15 mouse cellular contexts compared by ENCODE assay signal in genomic region chr8:98365378-98366095, GRCm38 (mm10).
"Had no signal": no experiment of that assay in that cellular context is flagged by ENCODE, and none has a peak within 500 bp of the region (broad histone marks: within the 10 kb centered on the region; RNA-seq: fewer than 3 reads in every experiment).

No protein-coding gene starts in this region.

- H3K4me3 ChIP-seq: limb, embryonic 13.5 days; midbrain, embryonic 13.5 days; neural tube, embryonic 13.5 days; stomach, embryonic 15.5 days had no signal

- H3K9ac ChIP-seq: limb, embryonic 13.5 days; liver, embryonic 14.5 days; midbrain, embryonic 13.5 days; neural tube, embryonic 13.5 days; stomach, embryonic 15.5 days had no signal

- H3K4me1 ChIP-seq: limb, embryonic 13.5 days; midbrain, embryonic 13.5 days; neural tube, embryonic 13.5 days; stomach, embryonic 15.5 days had no signal

- H3K4me2 ChIP-seq: limb, embryonic 13.5 days; midbrain, embryonic 13.5 days; neural tube, embryonic 13.5 days; stomach, embryonic 15.5 days had no signal

- H3K27ac ChIP-seq: kidney, postnatal 0 days; limb, embryonic 13.5 days; liver, embryonic 14.5 days; midbrain, embryonic 13.5 days; neural tube, embryonic 13.5 days; stomach, embryonic 15.5 days had no signal

- ATAC-seq: midbrain, embryonic 13.5 days had no signal

- H3K27me3 ChIP-seq: limb, embryonic 13.5 days; midbrain, embryonic 13.5 days; neural tube, embryonic 13.5 days; stomach, embryonic 15.5 days had no signal

- DNase-seq: kidney, adult 9 months; kidney, postnatal 36 days; layer of hippocampus, adult 9-11 months; layer of hippocampus, postnatal 36 days; left cerebral cortex, postnatal 4 days; lung, adult 18-20 months; right cerebral cortex, postnatal 14 days; thymus, adult 2 months; thymus, postnatal 25 days had no signal

- H3K36me3 ChIP-seq: limb, embryonic 13.5 days; midbrain, embryonic 13.5 days; neural tube, embryonic 13.5 days; stomach, embryonic 15.5 days had no signal

- H3K9me3 ChIP-seq: limb, embryonic 13.5 days; midbrain, embryonic 13.5 days; neural tube, embryonic 13.5 days; stomach, embryonic 15.5 days had no signal
